In the genomic region with DNA sequence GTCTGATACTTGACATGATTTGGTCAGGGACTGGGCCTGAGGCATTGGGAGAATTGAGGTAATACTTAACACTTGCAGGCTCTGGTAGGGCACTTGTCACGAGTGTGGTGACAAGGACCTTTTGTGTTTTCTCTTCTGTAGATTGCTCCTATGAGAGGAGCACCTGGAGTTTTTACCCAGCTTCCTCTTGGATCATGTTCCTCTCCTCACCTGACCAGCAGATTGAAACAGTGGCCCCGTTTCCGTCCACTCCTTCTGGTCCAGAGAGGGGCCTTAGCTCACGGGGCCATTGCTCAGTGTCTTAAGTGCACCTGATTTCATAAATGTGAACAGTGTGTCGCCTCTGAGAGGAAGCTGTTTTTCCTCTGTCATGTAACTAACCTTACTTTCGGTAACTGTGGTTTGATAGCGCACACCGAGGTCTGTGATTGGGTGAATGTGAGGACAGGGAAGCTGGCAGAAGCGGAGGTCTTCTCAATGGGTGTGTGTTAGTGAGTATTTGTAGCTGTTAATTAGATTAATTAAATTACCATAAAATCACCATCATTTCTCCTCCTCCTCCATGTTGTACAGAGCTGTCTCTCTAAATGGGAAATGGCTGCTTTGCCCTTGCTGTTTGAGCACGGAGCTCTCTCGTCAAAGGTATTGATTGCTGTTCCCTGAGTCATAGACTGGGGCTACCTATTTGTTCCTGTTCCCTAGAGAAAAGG, we compare ENCODE assay signal across 14 mouse cellular contexts. TPM values are rescaled to one million over a fixed set of nuclear protein-coding genes. Genes with fewer than 3 reads are reported as not detected.
DNase-seq lines count a peak whose midpoint lies in the region; ATAC-seq and TF ChIP-seq lines count a peak whose summit lies in the region.
"Had no signal": no experiment of that assay in that cellular context is flagged by ENCODE, and none has a peak within 500 bp of the region (broad histone marks: within the 10 kb centered on the region; RNA-seq: fewer than 3 reads in every experiment).

No protein-coding gene starts in this region.

- H3K4me1 ChIP-seq in neural tube, embryonic 14.5 days (ENCODE audit: control insufficient read depth, insufficient read depth, low read length) = 0 out of 2 replicates have a peak, but pooled peaks cover 2% of the 10 kb centered on the region
- no peaks in the 10 kb centered on the region for H3K4me1 ChIP-seq in kidney, adult 2 months (ENCODE audit: control insufficient read depth, insufficient read depth, low read length)
- H3K4me1 ChIP-seq: limb, embryonic 12.5 days had no signal

- WGBS in neural tube, embryonic 14.5 days = 65% methylated on average over 11 of the region's 11 CpGs
- WGBS in kidney, adult 2 months = 90% methylated on average over 11 of the region's 11 CpGs

- no peak for TF ChIP-seq CTCF in kidney, adult 2 months (conservative IDR thresholded peaks at IDR 0.05; ENCODE audit: insufficient read depth, insufficient read length, low read depth, low read length)

- no peak overlapping the region for H3K4me2 ChIP-seq in neural tube, embryonic 14.5 days (ENCODE audit: low read depth, low read length)
- H3K4me2 ChIP-seq: heart, embryonic 12.5 days; limb, embryonic 12.5 days had no signal

- H3K27ac ChIP-seq in neural tube, embryonic 14.5 days (ENCODE audit: low read depth, low read length) = no peak overlapping the region
- no peak overlapping the region for H3K27ac ChIP-seq in kidney, adult 2 months (ENCODE audit: insufficient read depth, low read depth, low read length)
- H3K27ac ChIP-seq: gastrocnemius, adult 2 months; limb, embryonic 12.5 days; macrophage had no signal

- no peak overlapping the region for H3K4me3 ChIP-seq in neural tube, embryonic 14.5 days (ENCODE audit: low read depth, low read length)
- H3K4me3 ChIP-seq in kidney, adult 2 months (ENCODE audit: insufficient read depth, low read depth, low read length) = no peak overlapping the region
- H3K4me3 ChIP-seq: gastrocnemius, adult 2 months; heart, embryonic 12.5 days; limb, embryonic 12.5 days had no signal

- H3K36me3 ChIP-seq in neural tube, embryonic 14.5 days (ENCODE audit: control insufficient read depth, insufficient read depth, low read length) = no peaks in the 10 kb centered on the region
- no peaks in the 10 kb centered on the region for H3K36me3 ChIP-seq in kidney, adult 2 months (ENCODE audit: control insufficient read depth, insufficient read depth, low read length)
- H3K36me3 ChIP-seq: heart, embryonic 12.5 days; limb, embryonic 12.5 days had no signal

- H3K27me3 ChIP-seq in neural tube, embryonic 14.5 days (ENCODE audit: control insufficient read depth, insufficient read depth, low read length) = no peaks in the 10 kb centered on the region
- no peaks in the 10 kb centered on the region for H3K27me3 ChIP-seq in kidney, adult 2 months (replicated peaks; ENCODE audit: control insufficient read depth, insufficient read depth, low read length)
- H3K27me3 ChIP-seq: heart, embryonic 12.5 days; limb, embryonic 12.5 days had no signal

- DNase-seq in neural tube, embryonic 10.5 days (ENCODE audit: extremely low spot score, low spot score) = no peak
- DNase-seq in right cerebral cortex, adult 2 months (ENCODE audit: low spot score in 2 of 2) = no peak
- DNase-seq in layer of hippocampus, adult 18-20 months (ENCODE audit: low spot score in 2 of 2) = no peak
- no peak for DNase-seq in kidney, adult 2 months
- DNase-seq: cerebellum, adult 18-20 months; embryo, embryonic 11 days; gastrocnemius, adult 2 months; kidney, postnatal 25 days had no signal

- no peaks in the 10 kb centered on the region for H3K9me3 ChIP-seq in neural tube, embryonic 14.5 days (ENCODE audit: control insufficient read depth, low read length)
- H3K9me3 ChIP-seq: heart, embryonic 12.5 days; limb, embryonic 12.5 days had no signal

- no peak for TF ChIP-seq POLR2A in kidney, adult 2 months (IDR thresholded peaks at IDR 0.05; ENCODE audit: low read depth, low read length)

- no peak overlapping the region for H3K9ac ChIP-seq in neural tube, embryonic 14.5 days (replicated peaks; ENCODE audit: low read depth, low read length)
- H3K9ac ChIP-seq: heart, embryonic 12.5 days; limb, embryonic 12.5 days had no signal

- peak; percentile 52; the same call in 1 of the 2 replicates for ATAC-seq in neural tube, embryonic 14.5 days (ENCODE audit: low read depth)
- peak; percentile 67 for ATAC-seq in activated CD4-positive, CD25-positive, alpha-beta regulatory T cell, adult 4 months
- peak; percentile 68 for ATAC-seq in megakaryocyte, adult 5-6 weeks (ENCODE audit: poor library complexity, severe bottlenecking)

RNA-seq across cellular contexts. Expression of a gene that starts 35.1 kb away (rescaled TPM):
- polyA plus RNA-seq in neural tube, embryonic 14.5 days (2014; fragmentation: Nextera tagmentation; extraction: Ambion mirVana) = 25.8 and 35.1 TPM in 2 replicates
- polyA plus RNA-seq in activated CD4-positive, CD25-positive, alpha-beta regulatory T cell, adult 4 months (2017; shearing (Covaris generic)) = 10 to 100 TPM; 69.1 to 80.6 TPM
- total RNA-seq in megakaryocyte, adult 5-6 weeks (2015) = 109 and 115 TPM in 2 replicates
- 50.0 and 60.4 TPM in 2 replicates for total RNA-seq in megakaryocyte, adult 5-6 weeks (2017)
- 10 to 100 TPM; 55.3 to 61.1 TPM for total RNA-seq in layer of hippocampus, adult 18-20 months (2021)
- polyA plus RNA-seq in kidney, adult 2 months (2012; rRNA removed) = 22.0 and 23.7 TPM in 2 replicates
